Mouse (Mus musculus): ENCODE data around the gene Dennd1a. TPM values are rescaled to one million over a fixed set of nuclear protein-coding genes. Genes with fewer than 3 reads are reported as not detected.

Dennd1a gene
- polyA plus RNA-seq, 1 experiment from 2014 or later: 14.4 TPM

DNA sequence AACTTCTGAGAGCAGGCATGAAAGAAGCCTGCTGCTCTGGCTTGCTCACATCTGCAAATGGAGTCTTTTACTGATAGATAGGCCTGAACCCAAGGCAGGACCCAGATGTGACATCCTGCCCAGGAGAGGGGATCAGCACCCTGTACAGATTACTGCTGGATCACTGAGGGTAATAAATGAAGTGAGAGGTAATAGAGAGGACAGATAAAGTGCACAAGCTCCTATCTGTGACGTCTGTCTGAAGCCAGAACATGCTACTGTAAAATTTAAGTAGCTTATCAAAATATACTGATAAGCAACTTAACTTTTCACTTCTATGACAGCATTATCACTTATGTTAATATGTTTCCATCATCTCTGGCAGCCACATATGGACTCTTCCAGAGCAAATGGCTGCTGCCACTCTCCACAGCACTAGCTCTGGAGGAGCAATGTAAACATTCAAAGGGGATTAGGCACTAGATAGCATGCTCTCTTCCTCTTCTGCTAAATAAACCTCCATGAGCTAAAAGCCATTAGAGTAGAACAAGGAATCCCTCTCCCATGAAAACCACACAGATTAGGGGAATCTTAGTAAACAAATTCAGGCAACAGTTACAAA, 235.6 kb downstream of the Dennd1a start:
- 58% methylated on average over 1 of the region's 1 CpGs for WGBS
- no peak overlapping the region for H3K4me2 ChIP-seq
- no peak overlapping the region for H3K27ac ChIP-seq
- no peak overlapping the region for H3K4me3 ChIP-seq
- no peaks in the 10 kb centered on the region for H3K27me3 ChIP-seq
- no peak overlapping the region for H3K9ac ChIP-seq
- ATAC-seq (ENCODE audit: low FRiP score): no peak
- H3K4me1 ChIP-seq (replicated peaks): peaks cover 10% of the 10 kb centered on the region; the same call in 1 of the 2 replicates
- no peaks in the 10 kb centered on the region for H3K9me3 ChIP-seq
- no peaks in the 10 kb centered on the region for H3K36me3 ChIP-seq

GRCm38 (mm10) chr2:38048996-38049395, 238.2 kb downstream of the Dennd1a start:
- ATAC-seq (ENCODE audit: low FRiP score): no peak
- Histone ChIP-seq H3K27ac (no peak overlapping the region), H3K4me2 (no peak overlapping the region), H3K27me3 (no peaks in the 10 kb centered on the region), H3K36me3 (no peaks in the 10 kb centered on the region), H3K4me3 (no peak overlapping the region), H3K9me3 (no peaks in the 10 kb centered on the region), H3K4me1 (replicated peaks) (peaks cover 10% of the 10 kb centered on the region; the same call in 1 of the 2 replicates), H3K9ac (no peak overlapping the region)

- Histone ChIP-seq H3K9me3 (no peaks in the 10 kb centered on the region), H3K4me2 (no peak overlapping the region), H3K36me3 (no peaks in the 10 kb centered on the region), H3K4me3 (no peak overlapping the region), H3K27me3 (no peaks in the 10 kb centered on the region), H3K9ac (no peak overlapping the region), H3K4me1 (replicated peaks) (0 out of 2 replicates have a peak, but pooled peaks cover 4% of the 10 kb centered on the region), H3K27ac (no peak overlapping the region)
- 92% methylated on average over 4 of the region's 4 CpGs for WGBS
- no peak for ATAC-seq (ENCODE audit: low FRiP score)
These were observed 241.9 kb downstream of the Dennd1a start for GRCm38 (mm10) chr2:38045286-38045685.

- WGBS: 18% methylated on average over 3 of the region's 3 CpGs
- H3K27ac ChIP-seq: 0 out of 2 replicates have a peak overlapping the region, but pooled peaks have one; percentile 23
- H3K9ac ChIP-seq: no peak overlapping the region
- ATAC-seq (ENCODE audit: low FRiP score): no peak
- H3K4me3 ChIP-seq: no peak overlapping the region
- H3K27me3 ChIP-seq: no peaks in the 10 kb centered on the region
- no peaks in the 10 kb centered on the region for H3K36me3 ChIP-seq
- H3K4me1 ChIP-seq (replicated peaks): 0 out of 2 replicates have a peak, but pooled peaks cover 4% of the 10 kb centered on the region
- H3K4me2 ChIP-seq: no peak overlapping the region
- H3K9me3 ChIP-seq: no peaks in the 10 kb centered on the region
These were observed 246.3 kb downstream of the Dennd1a start for GRCm38 (mm10) chr2:38040845-38041244.

DNA sequence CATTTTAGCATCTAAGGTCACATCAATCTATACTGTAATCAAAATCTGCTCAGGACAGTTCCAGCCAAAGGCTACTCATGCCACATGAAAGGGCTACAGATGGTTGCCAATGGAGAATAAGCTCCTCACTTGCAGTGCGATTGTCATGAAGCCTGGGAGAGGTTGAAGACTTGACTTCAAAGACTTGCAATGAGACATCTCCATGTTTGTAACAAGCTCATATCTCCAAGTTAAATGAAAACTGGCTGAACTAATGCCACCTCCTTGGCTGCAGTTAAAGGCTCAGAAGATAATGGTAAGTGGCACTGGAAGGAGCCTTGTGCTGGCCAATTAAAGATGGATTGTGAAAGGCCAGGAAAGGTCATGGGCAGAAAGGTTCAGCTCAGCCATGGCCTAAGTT, 247.6 kb downstream of the Dennd1a start:
- H3K27ac ChIP-seq: no peak overlapping the region
- WGBS: 93% methylated on average over 1 of the region's 1 CpGs
- 0 out of 2 replicates have a peak, but pooled peaks cover 4% of the 10 kb centered on the region for H3K4me1 ChIP-seq (replicated peaks)

GRCm38 (mm10) chr2:38028317-38028716, 258.9 kb downstream of the Dennd1a start:
- no peak overlapping the region for H3K4me2 ChIP-seq
- 0 out of 2 replicates have a peak, but pooled peaks cover 2% of the 10 kb centered on the region for H3K4me1 ChIP-seq (replicated peaks)
- H3K9me3 ChIP-seq: no peaks in the 10 kb centered on the region
- ATAC-seq (ENCODE audit: low FRiP score): no peak
- H3K27me3 ChIP-seq: no peaks in the 10 kb centered on the region
- WGBS: 79% methylated on average over 3 of the region's 3 CpGs
- H3K27ac ChIP-seq: no peak overlapping the region
- no peak overlapping the region for H3K4me3 ChIP-seq
- no peak overlapping the region for H3K9ac ChIP-seq
- no peaks in the 10 kb centered on the region for H3K36me3 ChIP-seq

More for the DNA sequence above, 247.6 kb downstream of the Dennd1a start:
- Histone ChIP-seq H3K9ac (no peak overlapping the region), H3K4me2 (no peak overlapping the region), H3K27me3 (no peaks in the 10 kb centered on the region), H3K4me3 (no peak overlapping the region), H3K9me3 (no peaks in the 10 kb centered on the region), H3K36me3 (no peaks in the 10 kb centered on the region)
- ATAC-seq (ENCODE audit: low FRiP score): no peak

DNA sequence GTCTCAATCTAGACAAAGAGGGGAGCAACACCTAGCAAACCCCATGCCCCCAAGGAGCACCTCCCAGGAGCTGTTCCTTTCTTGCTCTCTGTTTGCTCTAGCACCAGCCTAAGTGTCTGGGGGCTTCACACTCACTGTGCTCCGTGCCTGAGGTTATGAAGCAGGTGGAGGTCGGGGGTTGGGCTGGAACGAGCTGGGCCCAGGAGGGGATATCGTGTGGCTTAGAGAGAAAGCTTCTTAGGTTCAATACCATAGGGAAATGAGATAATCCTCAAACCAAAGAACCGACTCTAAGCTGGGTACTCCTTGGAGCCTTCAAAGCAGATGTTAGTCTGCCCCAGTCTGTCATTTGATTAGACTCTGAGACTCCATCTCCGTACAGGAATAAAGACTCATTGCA, 261.6 kb downstream of the Dennd1a start:
- 47% methylated on average over 6 of the region's 6 CpGs for WGBS
- Histone ChIP-seq H3K4me3 (no peak overlapping the region), H3K4me1 (replicated peaks) (0 out of 2 replicates have a peak, but pooled peaks cover 2% of the 10 kb centered on the region), H3K9ac (no peak overlapping the region), H3K9me3 (no peaks in the 10 kb centered on the region), H3K4me2 (no peak overlapping the region), H3K27ac (no peak overlapping the region), H3K36me3 (no peaks in the 10 kb centered on the region), H3K27me3 (no peaks in the 10 kb centered on the region)
- no peak for ATAC-seq (ENCODE audit: low FRiP score)

GRCm38 (mm10) chr2:38023741-38024130, 263.5 kb downstream of the Dennd1a start:
- Histone ChIP-seq H3K4me3 (no peak overlapping the region), H3K9me3 (no peaks in the 10 kb centered on the region), H3K9ac (no peak overlapping the region), H3K4me2 (no peak overlapping the region), H3K27me3 (no peaks in the 10 kb centered on the region), H3K27ac (no peak overlapping the region), H3K36me3 (no peaks in the 10 kb centered on the region), H3K4me1 (replicated peaks) (0 out of 2 replicates have a peak, but pooled peaks cover 2% of the 10 kb centered on the region)
- ATAC-seq (ENCODE audit: low FRiP score): no peak
- WGBS: 85% methylated on average over 4 of the region's 4 CpGs

GRCm38 (mm10) chr2:38023054-38023740, 264.0 kb downstream of the Dennd1a start:
- 82% methylated on average over 9 of the region's 9 CpGs for WGBS
- Histone ChIP-seq H3K4me2 (no peak overlapping the region), H3K4me1 (replicated peaks) (0 out of 2 replicates have a peak, but pooled peaks cover 2% of the 10 kb centered on the region), H3K9me3 (no peaks in the 10 kb centered on the region), H3K4me3 (no peak overlapping the region), H3K36me3 (no peaks in the 10 kb centered on the region), H3K27ac (no peak overlapping the region), H3K27me3 (no peaks in the 10 kb centered on the region), H3K9ac (no peak overlapping the region)
- no peak for ATAC-seq (ENCODE audit: low FRiP score)

DNA sequence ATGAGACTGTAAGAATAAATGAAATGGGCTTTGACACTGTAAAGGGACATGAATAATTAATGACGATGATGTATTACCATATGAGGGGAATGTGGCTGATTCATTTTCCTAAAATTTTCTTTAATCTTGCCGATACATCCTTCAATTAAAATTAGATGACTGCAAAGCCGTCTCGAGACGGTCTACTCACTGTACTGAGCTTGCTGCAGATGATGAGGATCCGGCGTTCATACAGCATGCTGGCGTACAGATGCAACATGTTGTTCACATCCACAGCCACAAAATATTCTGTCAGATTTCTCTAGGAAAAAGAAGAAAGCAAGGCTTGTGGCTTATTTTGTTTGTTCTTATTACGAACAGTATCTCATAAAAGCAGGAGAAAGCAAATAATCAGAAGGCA, 266.0 kb downstream of the Dennd1a start:
- H3K4me2 ChIP-seq: no peak overlapping the region
- H3K27me3 ChIP-seq: no peaks in the 10 kb centered on the region
- 0 out of 2 replicates have a peak, but pooled peaks cover 2% of the 10 kb centered on the region for H3K4me1 ChIP-seq (replicated peaks)
- WGBS: 85% methylated on average over 9 of the region's 9 CpGs
- no peak overlapping the region for H3K27ac ChIP-seq
- H3K9me3 ChIP-seq: no peaks in the 10 kb centered on the region
- H3K36me3 ChIP-seq: no peaks in the 10 kb centered on the region
- no peak for ATAC-seq (ENCODE audit: low FRiP score)
- no peak overlapping the region for H3K9ac ChIP-seq
- no peak overlapping the region for H3K4me3 ChIP-seq

- no peak for ATAC-seq (ENCODE audit: low FRiP score)
- H3K4me3 ChIP-seq: no peak overlapping the region
- no peaks in the 10 kb centered on the region for H3K27me3 ChIP-seq
These were observed 272.5 kb downstream of the Dennd1a start for GRCm38 (mm10) chr2:38014702-38015101.

DNA sequence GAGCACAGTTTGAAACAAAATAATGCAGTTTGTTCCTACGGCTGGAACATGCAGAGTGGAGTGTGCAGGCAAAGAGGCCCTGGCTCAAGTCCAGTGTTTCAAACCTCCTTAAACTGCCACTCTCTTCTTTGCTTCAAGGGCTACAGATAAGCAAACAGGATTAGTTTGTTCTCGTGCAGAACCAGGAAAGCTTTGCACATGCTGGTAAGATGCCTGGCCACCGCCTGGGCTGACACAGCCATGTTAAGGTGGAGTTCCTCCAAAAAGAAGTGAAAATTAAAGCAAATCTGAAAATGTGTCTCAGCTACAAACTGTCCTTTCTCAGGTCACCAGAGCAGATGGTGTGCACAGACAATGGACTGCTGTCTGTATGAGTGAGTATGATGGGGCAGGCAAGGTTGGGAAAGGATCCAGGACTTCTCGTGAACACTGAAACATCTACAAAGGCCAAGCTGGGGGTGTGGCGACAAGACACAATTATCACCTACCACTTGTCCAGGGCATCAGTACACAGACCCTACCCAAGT, 273.3 kb downstream of the Dennd1a start:
- H3K9me3 ChIP-seq: no peaks in the 10 kb centered on the region
- no peak overlapping the region for H3K4me3 ChIP-seq
- H3K9ac ChIP-seq: no peak overlapping the region
- no peak overlapping the region for H3K4me2 ChIP-seq
- no peaks in the 10 kb centered on the region for H3K36me3 ChIP-seq
- no peaks in the 10 kb centered on the region for H3K27me3 ChIP-seq
- H3K27ac ChIP-seq: peak overlapping the region; percentile 19; the same call in 1 of the 2 replicates
- peaks cover 9% of the 10 kb centered on the region; the same call in 1 of the 2 replicates for H3K4me1 ChIP-seq (replicated peaks)
- ATAC-seq (ENCODE audit: low FRiP score): no peak
- 50% methylated on average over 5 of the region's 5 CpGs for WGBS

More at GRCm38 (mm10) chr2:38014702-38015101, 272.5 kb downstream of the Dennd1a start:
- WGBS: 85% methylated on average over 1 of the region's 1 CpGs
- no peak overlapping the region for H3K27ac ChIP-seq
- H3K4me1 ChIP-seq (replicated peaks): peaks cover 9% of the 10 kb centered on the region; the same call in 1 of the 2 replicates
- no peaks in the 10 kb centered on the region for H3K36me3 ChIP-seq
- no peak overlapping the region for H3K4me2 ChIP-seq
- H3K9ac ChIP-seq: no peak overlapping the region
- H3K9me3 ChIP-seq: no peaks in the 10 kb centered on the region
